Mouse (Mus musculus): ENCODE data around the gene Gm4871. TPM values are rescaled to one million over a fixed set of nuclear protein-coding genes. Genes with fewer than 3 reads are reported as not detected.
"Not testable (repeated sequence)": the region's sequence is repeated elsewhere in the genome, so short reads cannot be mapped to it uniquely, and the experiment has no call there.

Gene Gm4871
- polyA plus RNA-seq (2014; fragmentation: Nextera tagmentation; extraction: Ambion mirVana), result not detected in 2 replicates

- not testable (repeated sequence) for H3K27me3 ChIP-seq (ENCODE audit: control insufficient read depth, insufficient read depth, low read length); H3K9ac ChIP-seq; H3K27ac ChIP-seq; H3K4me2 ChIP-seq (replicated peaks); H3K9me3 ChIP-seq (ENCODE audit: control insufficient read depth, low read length); H3K4me3 ChIP-seq (replicated peaks; ENCODE audit: low read length); H3K4me1 ChIP-seq (replicated peaks; ENCODE audit: control insufficient read depth, insufficient read depth, low read length); DNase-seq (ENCODE audit: low spot score); H3K36me3 ChIP-seq (replicated peaks; ENCODE audit: control insufficient read depth, insufficient read depth); ATAC-seq (ENCODE audit: low FRiP score)
- WGBS, result 65% methylated on average over 5 of the region's 5 CpGs
These were observed at the start of gene Gm4871 for GRCm38 (mm10) chr5:145032391-145032790. Gene Gm4871, minus strand, starts transcription at chr5:145032754.

- H3K27me3 ChIP-seq (ENCODE audit: control insufficient read depth, insufficient read depth, low read length), result no peaks in the 10 kb centered on the region
- no peak for ATAC-seq (ENCODE audit: low FRiP score)
These were observed 49.5 kb upstream of the Gm4871 start for GRCm38 (mm10) chr5:145081866-145082613.

GRCm38 (mm10) chr5:145075081-145075480 is 42.5 kb upstream of the Gm4871 start:
- H3K27ac ChIP-seq, result no peak overlapping the region
- H3K36me3 ChIP-seq (replicated peaks; ENCODE audit: control insufficient read depth, insufficient read depth), result no peaks in the 10 kb centered on the region
- 77% methylated on average over 3 of the region's 3 CpGs for WGBS
- no peaks in the 10 kb centered on the region for H3K4me1 ChIP-seq (replicated peaks; ENCODE audit: control insufficient read depth, insufficient read depth, low read length)
- no peak overlapping the region for H3K4me3 ChIP-seq (replicated peaks; ENCODE audit: low read length)
- no peak for ATAC-seq (ENCODE audit: low FRiP score)
- H3K27me3 ChIP-seq (ENCODE audit: control insufficient read depth, insufficient read depth, low read length), result no peaks in the 10 kb centered on the region
- no peaks in the 10 kb centered on the region for H3K9me3 ChIP-seq (ENCODE audit: control insufficient read depth, low read length)
- H3K9ac ChIP-seq, result no peak overlapping the region
- no peak overlapping the region for H3K4me2 ChIP-seq (replicated peaks)
- no peak for DNase-seq (ENCODE audit: low spot score)

More at GRCm38 (mm10) chr5:145081866-145082613, 49.5 kb upstream of the Gm4871 start:
- H3K36me3 ChIP-seq (replicated peaks; ENCODE audit: control insufficient read depth, insufficient read depth), result peaks cover 8% of the 10 kb centered on the region; the same call in 1 of the 2 replicates
- H3K4me2 ChIP-seq (replicated peaks), result no peak overlapping the region
- no peak overlapping the region for H3K27ac ChIP-seq
- H3K4me1 ChIP-seq (replicated peaks; ENCODE audit: control insufficient read depth, insufficient read depth, low read length), result peaks cover 14% of the 10 kb centered on the region
- 96% methylated on average over 10 of the region's 10 CpGs for WGBS
- no peaks in the 10 kb centered on the region for H3K9me3 ChIP-seq (ENCODE audit: control insufficient read depth, low read length)
- no peak for DNase-seq (ENCODE audit: low spot score)
- H3K9ac ChIP-seq, result no peak overlapping the region
- no peak overlapping the region for H3K4me3 ChIP-seq (replicated peaks; ENCODE audit: low read length)

- H3K9me3 ChIP-seq (ENCODE audit: control insufficient read depth, low read length), result no peaks in the 10 kb centered on the region
- DNase-seq (ENCODE audit: low spot score), result no peak
- 63% methylated on average over 6 of the region's 6 CpGs for WGBS
- no peaks in the 10 kb centered on the region for H3K27me3 ChIP-seq (ENCODE audit: control insufficient read depth, insufficient read depth, low read length)
- no peaks in the 10 kb centered on the region for H3K4me1 ChIP-seq (replicated peaks; ENCODE audit: control insufficient read depth, insufficient read depth, low read length)
- no peak overlapping the region for H3K27ac ChIP-seq
- H3K4me3 ChIP-seq (replicated peaks; ENCODE audit: low read length), result no peak overlapping the region
- no peak for ATAC-seq (ENCODE audit: low FRiP score)
- no peak overlapping the region for H3K4me2 ChIP-seq (replicated peaks)
- no peaks in the 10 kb centered on the region for H3K36me3 ChIP-seq (replicated peaks; ENCODE audit: control insufficient read depth, insufficient read depth)
- H3K9ac ChIP-seq, result no peak overlapping the region
These were observed 38.8 kb upstream of the Gm4871 start for GRCm38 (mm10) chr5:145071342-145071741.

DNA sequence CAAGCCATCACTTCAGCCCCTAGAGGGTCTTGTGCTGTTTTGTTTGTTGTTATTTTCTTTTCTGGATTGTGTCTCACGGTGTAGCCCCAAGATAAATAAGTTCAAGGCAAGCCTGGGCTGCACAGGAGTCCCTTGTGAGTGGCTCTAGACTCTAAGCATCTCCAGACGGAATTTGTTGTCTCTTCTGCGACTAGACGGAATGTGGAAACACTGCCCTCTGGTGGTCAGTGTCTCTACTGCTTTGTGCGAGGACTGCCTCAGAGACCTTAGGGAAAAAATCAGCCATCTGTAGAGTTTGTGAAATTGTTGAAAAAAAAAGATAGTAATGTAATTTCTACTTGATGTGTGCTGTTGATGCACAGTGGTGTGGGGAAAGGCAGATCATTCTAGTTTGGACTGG is 37.2 kb upstream of the Gm4871 start:
- H3K36me3 ChIP-seq (replicated peaks; ENCODE audit: control insufficient read depth, insufficient read depth), result no peaks in the 10 kb centered on the region
- ATAC-seq (ENCODE audit: low FRiP score) (no peak), DNase-seq (ENCODE audit: low spot score) (peak; percentile 90)
- no peak overlapping the region for H3K4me3 ChIP-seq (replicated peaks; ENCODE audit: low read length)
- no peak overlapping the region for H3K4me2 ChIP-seq (replicated peaks)
- H3K27ac ChIP-seq, result no peak overlapping the region
- no peak overlapping the region for H3K9ac ChIP-seq
- under 1% methylated on average over 5 of the region's 5 CpGs for WGBS
- no peaks in the 10 kb centered on the region for H3K4me1 ChIP-seq (replicated peaks; ENCODE audit: control insufficient read depth, insufficient read depth, low read length)
- H3K9me3 ChIP-seq (ENCODE audit: control insufficient read depth, low read length), result no peaks in the 10 kb centered on the region
- H3K27me3 ChIP-seq (ENCODE audit: control insufficient read depth, insufficient read depth, low read length), result no peaks in the 10 kb centered on the region

DNA sequence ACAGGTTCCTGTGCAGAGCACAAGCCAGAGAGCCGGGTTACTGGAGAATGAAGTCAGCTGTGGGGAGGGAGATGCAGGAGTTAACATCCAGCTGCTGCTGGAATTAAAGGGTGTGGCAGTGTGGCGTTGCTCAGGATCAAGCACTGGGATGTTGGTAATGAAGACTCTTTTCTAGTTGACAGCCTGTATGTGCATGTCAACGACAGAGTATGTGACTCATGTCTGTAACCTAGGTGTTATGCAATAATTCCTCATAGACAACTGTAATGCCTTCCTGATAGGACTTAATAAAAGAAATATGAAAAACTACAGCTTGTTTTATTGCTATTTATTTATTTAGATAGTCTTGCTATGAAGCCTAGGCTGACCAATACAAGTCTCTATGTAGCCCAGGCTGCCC is 36.3 kb upstream of the Gm4871 start:
- H3K27me3 ChIP-seq (ENCODE audit: control insufficient read depth, insufficient read depth, low read length), result no peaks in the 10 kb centered on the region
- H3K4me3 ChIP-seq (replicated peaks; ENCODE audit: low read length), result no peak overlapping the region
- DNase-seq (ENCODE audit: low spot score), result no peak
- H3K4me1 ChIP-seq (replicated peaks; ENCODE audit: control insufficient read depth, insufficient read depth, low read length), result no peaks in the 10 kb centered on the region
- whole genome bisulfite sequencing, result 64% methylated on average over 3 of the region's 3 CpGs
- no peak overlapping the region for H3K4me2 ChIP-seq (replicated peaks)
- no peak overlapping the region for H3K9ac ChIP-seq
- no peaks in the 10 kb centered on the region for H3K36me3 ChIP-seq (replicated peaks; ENCODE audit: control insufficient read depth, insufficient read depth)
- ATAC-seq (ENCODE audit: low FRiP score), result no peak
- H3K27ac ChIP-seq, result no peak overlapping the region
- no peaks in the 10 kb centered on the region for H3K9me3 ChIP-seq (ENCODE audit: control insufficient read depth, low read length)

GRCm38 (mm10) chr5:145064765-145065340 is 32.3 kb upstream of the Gm4871 start:
- ATAC-seq (ENCODE audit: low FRiP score), result no peak

GRCm38 (mm10) chr5:145059524-145059923 is 27.0 kb upstream of the Gm4871 start:
- DNase-seq (ENCODE audit: low spot score) (no peak), ATAC-seq (ENCODE audit: low FRiP score) (no peak)
- no peaks in the 10 kb centered on the region for H3K9me3 ChIP-seq (ENCODE audit: control insufficient read depth, low read length)
- WGBS, result 77% methylated on average over 2 of the region's 2 CpGs
- no peaks in the 10 kb centered on the region for H3K27me3 ChIP-seq (ENCODE audit: control insufficient read depth, insufficient read depth, low read length)
- H3K4me2 ChIP-seq (replicated peaks), result no peak overlapping the region
- H3K4me1 ChIP-seq (replicated peaks; ENCODE audit: control insufficient read depth, insufficient read depth, low read length), result no peaks in the 10 kb centered on the region
- no peaks in the 10 kb centered on the region for H3K36me3 ChIP-seq (replicated peaks; ENCODE audit: control insufficient read depth, insufficient read depth)
- H3K9ac ChIP-seq, result no peak overlapping the region
- H3K27ac ChIP-seq, result no peak overlapping the region
- no peak overlapping the region for H3K4me3 ChIP-seq (replicated peaks; ENCODE audit: low read length)

More at GRCm38 (mm10) chr5:145064765-145065340, 32.3 kb upstream of the Gm4871 start:
- H3K27ac ChIP-seq, result no peak overlapping the region
- DNase-seq (ENCODE audit: low spot score), result no peak
- H3K4me3 ChIP-seq (replicated peaks; ENCODE audit: low read length), result no peak overlapping the region
- 86% methylated on average over 1 of the region's 1 CpGs for WGBS
- H3K9me3 ChIP-seq (ENCODE audit: control insufficient read depth, low read length), result no peaks in the 10 kb centered on the region
- H3K4me2 ChIP-seq (replicated peaks), result no peak overlapping the region
- no peaks in the 10 kb centered on the region for H3K36me3 ChIP-seq (replicated peaks; ENCODE audit: control insufficient read depth, insufficient read depth)
- H3K27me3 ChIP-seq (ENCODE audit: control insufficient read depth, insufficient read depth, low read length), result no peaks in the 10 kb centered on the region
- no peak overlapping the region for H3K9ac ChIP-seq
- no peaks in the 10 kb centered on the region for H3K4me1 ChIP-seq (replicated peaks; ENCODE audit: control insufficient read depth, insufficient read depth, low read length)

GRCm38 (mm10) chr5:145058722-145059121 is 26.2 kb upstream of the Gm4871 start:
- WGBS, result 89% methylated on average over 7 of the region's 7 CpGs

More at GRCm38 (mm10) chr5:145058722-145059121, 26.2 kb upstream of the Gm4871 start:
- no peak overlapping the region for H3K4me3 ChIP-seq (replicated peaks; ENCODE audit: low read length)
- no peak overlapping the region for H3K9ac ChIP-seq
- ATAC-seq (ENCODE audit: low FRiP score) (no peak), DNase-seq (ENCODE audit: low spot score) (no peak)
- no peaks in the 10 kb centered on the region for H3K9me3 ChIP-seq (ENCODE audit: control insufficient read depth, low read length)
- H3K27me3 ChIP-seq (ENCODE audit: control insufficient read depth, insufficient read depth, low read length), result no peaks in the 10 kb centered on the region
- no peaks in the 10 kb centered on the region for H3K4me1 ChIP-seq (replicated peaks; ENCODE audit: control insufficient read depth, insufficient read depth, low read length)
- H3K27ac ChIP-seq, result no peak overlapping the region
- H3K4me2 ChIP-seq (replicated peaks), result no peak overlapping the region
- H3K36me3 ChIP-seq (replicated peaks; ENCODE audit: control insufficient read depth, insufficient read depth), result no peaks in the 10 kb centered on the region

Measured in hindbrain, embryonic 14.5 days (tissue).